Mouse (Mus musculus) kidney, adult 9 months (tissue): ENCODE data around the gene Celf2.

Source experiments
- DNase-seq: peaks from one replicate; pipeline ENCODE4 v3.0.0; 2022

Gene Celf2

GRCm38 (mm10) chr2:7006816-7007215, 502.5 kb downstream of the Celf2 start:
- no peak for DNase-seq

GRCm38 (mm10) chr2:7001967-7002366, 507.4 kb downstream of the Celf2 start:
- no peak for DNase-seq

GRCm38 (mm10) chr2:6991010-6991421, 518.3 kb downstream of the Celf2 start:
- no peak for DNase-seq

GRCm38 (mm10) chr2:6985706-6986105, 523.7 kb downstream of the Celf2 start:
- no peak for DNase-seq

- no peak for DNase-seq
Measured at GRCm38 (mm10) chr2:6983902-6984301, 525.5 kb downstream of the Celf2 start.

DNA sequence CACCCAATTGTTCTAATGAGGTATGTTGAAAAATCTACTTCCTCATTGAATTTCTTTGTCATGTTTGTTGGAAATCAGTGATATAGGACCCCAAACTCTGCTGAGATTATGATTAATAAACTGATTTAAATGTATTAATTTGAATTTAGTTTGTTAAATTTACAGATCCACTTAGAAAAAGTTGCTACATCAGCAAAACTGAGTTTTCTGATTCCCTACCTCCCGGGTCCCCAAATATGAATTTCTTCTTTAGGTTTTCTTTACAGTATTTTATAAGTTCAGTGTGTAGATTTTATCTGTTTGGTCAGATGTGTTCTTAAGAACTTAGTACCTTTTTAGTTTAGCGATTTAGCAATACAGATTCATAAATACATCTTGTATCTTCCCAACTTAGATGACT, 533.1 kb downstream of the Celf2 start:
- no peak for DNase-seq

GRCm38 (mm10) chr2:6969228-6969627, 540.1 kb downstream of the Celf2 start:
- DNase-seq = no peak

DNA sequence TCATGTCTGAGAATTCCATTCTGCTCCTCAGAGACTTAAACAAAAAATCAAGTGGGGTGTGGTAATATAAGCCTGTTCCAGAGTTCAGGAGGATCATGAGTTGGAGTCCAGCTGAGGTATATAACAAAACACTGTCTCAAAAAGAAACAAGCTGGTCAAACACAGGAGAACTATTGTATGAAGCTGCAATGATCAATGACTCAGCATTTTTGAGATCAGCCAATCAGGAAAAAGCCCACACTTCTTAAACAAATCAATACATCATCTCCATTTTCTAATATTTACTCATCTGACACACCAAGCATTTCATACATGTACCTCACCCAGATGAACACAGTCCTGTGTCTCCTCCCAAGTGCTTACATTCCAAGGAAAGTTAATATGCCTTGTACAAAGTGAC, 544.1 kb downstream of the Celf2 start:
- no peak for DNase-seq

- DNase-seq = no peak
Measured at GRCm38 (mm10) chr2:6950702-6951101, 558.7 kb downstream of the Celf2 start.

GRCm38 (mm10) chr2:6945638-6946415, 563.5 kb downstream of the Celf2 start:
- peak; percentile 28 for DNase-seq

DNA sequence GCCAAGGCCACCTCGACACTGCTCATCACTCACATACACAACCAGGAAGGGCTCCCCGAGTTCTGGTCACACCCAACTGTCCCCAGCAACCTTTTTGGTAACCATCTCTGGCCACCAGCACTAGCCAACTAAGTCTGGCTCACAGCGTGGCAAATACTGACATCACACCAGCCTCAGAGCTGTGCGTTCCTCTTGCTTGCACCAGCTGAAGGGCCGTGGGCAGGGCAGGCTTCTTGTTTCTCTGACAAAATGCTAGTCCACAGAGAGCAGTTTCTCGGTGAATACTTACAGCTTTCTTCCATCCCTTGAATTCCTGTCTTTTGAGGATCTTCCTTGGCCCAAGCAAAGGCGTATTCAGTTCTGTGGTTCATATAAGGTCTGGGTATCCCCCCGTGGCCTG, 565.7 kb downstream of the Celf2 start:
- DNase-seq = no peak

DNA sequence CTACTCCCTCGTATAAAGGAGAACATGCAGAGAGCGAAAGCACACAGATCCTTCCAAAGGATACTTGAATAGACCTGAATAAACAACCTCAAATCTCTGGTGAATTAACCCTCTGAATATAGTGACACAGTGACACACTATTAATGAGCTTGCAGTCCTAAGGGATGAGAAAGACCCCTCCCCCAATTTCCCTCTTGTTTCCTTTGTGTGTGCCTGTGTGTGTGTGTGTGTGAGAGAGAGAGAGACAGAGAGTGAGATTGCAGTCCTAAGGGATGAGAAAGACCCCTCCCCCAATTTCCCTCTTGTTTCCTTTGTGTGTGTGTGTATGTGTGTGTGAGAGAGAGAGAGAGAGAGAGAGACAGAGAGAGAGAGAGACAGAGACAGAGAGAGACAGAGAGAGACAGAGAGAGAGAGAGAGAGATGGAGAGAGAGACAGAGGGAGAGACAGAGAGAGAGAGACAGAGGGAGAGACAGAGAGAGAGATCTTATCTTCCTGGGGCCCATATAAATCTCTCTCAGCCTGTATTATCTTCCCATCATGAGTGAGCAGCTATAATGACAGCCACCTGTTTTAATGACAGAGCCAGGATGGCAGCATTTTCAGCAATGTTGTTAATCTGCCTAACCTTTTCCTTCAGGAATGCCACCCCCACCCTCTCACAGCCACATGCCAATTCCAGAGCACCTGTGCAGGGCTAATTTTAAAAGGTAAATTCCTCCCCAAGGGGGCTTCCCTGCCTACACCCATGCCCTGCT, 566.5 kb downstream of the Celf2 start:
- no peak for DNase-seq

DNA sequence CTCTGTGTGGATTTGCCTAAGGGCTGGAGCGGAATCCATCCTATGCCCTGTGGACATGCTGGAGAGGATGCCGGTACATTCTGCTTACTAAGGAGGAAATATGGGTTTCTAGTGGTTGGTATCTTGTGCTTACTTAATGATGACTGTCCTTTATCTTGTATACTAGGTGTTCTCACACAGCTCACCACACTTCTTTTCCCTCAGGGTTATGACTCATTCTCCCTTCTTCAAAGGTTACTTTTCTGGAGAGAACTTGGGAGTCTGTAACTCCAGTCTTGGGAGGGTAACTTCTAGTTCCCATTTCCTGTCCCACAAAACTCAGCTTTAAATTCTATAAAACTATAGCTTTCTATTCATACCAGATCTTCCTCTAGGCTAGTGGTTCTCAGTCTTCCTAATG, 570.2 kb downstream of the Celf2 start:
- DNase-seq = no peak

GRCm38 (mm10) chr2:6933130-6933529, 576.2 kb downstream of the Celf2 start:
- DNase-seq = no peak

GRCm38 (mm10) chr2:6927693-6928360, 581.5 kb downstream of the Celf2 start:
- no peak for DNase-seq

- DNase-seq = no peak
Measured at GRCm38 (mm10) chr2:6925505-6925904, 583.9 kb downstream of the Celf2 start.

DNA sequence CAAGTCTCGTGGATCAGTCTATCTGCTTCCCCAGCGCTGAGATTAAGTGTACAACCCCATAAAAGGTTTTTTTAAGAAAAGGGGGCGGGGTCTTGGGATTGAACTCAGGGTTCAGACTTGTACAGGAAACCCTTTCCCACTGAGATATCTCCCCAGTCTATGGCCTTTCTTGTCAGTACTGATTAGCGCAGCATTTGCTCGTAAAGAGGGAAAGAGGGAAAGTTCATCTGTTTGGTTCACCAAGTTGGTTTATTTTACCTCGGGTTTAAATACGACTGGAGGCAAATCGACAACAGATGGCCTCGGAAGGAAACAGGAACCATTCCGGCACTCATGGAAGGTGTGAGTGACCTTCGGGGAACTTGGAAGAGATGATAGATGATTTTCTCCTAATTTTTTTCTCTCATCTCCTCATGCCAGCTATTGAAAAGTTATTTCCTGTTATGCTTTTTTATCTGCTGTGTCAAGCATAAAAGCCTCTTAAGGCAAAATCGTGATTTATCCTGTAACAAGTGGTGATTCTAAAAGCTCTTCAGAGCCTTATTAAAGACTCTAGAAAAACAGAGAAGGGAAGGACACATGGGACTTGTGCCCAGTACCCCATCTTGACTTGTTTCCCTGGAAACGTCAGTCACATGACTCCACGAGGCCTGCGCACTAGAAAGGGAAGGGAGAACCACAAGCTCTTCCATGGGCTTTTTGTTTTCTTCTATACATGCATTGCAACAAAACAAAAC, 585.5 kb downstream of the Celf2 start:
- peak; percentile 17 for DNase-seq

DNA sequence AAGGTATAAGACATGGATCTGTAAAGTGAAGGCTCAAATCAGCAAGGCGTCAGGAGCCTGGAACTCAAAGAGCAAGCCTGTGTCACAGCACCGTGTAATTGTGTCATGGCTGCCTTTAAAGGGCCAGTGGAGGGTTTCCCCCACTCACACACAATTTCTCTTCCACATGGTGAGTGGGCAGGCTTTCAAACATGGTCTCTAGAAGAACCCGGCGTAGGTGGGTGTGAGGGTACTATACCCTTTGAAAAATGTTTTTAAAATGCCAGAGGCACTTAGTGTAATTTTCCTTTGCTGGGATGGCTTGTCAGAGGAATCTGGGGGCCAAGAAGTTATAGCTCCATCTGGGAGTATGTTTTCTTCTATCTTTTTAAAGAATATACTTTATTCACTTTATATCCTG, 594.0 kb downstream of the Celf2 start:
- DNase-seq = no peak

DNA sequence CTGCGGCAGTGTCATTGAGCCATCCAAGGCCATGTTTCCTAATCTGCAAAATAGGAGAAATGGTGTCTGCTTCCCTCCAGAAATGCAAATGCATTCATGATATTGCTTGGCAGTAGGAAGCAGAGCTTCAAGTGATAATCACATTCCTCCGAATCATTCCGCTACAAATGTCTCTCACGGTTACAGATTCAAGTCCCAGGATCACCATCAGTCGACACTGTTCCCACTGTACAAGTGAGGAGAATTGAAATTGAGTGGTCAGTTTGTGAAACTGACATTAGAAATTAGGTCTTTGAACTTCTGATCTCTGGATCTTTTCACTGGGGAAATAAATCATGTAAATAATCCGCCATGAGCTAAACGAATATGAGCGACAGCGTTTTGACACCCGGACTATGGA, 596.0 kb downstream of the Celf2 start:
- no peak for DNase-seq

DNA sequence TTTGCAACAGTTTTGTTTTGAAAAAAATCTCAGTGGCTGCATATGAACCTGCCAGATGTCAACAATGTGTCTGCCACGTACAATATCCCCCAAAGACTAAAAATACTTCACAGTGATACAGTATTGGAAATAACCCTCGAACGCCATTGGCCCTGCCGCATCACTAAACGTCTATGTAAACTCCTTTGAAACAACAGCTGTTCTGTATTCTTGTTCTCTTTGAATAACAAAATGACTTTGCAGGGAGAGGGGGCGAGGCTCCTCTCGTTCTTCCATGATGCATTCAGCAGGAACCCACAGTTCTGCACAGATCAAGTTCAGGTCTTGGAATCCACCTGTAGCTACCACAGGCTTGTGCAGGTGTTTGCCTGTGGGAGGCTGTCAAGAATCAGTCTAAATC, 597.4 kb downstream of the Celf2 start:
- no peak for DNase-seq

DNA sequence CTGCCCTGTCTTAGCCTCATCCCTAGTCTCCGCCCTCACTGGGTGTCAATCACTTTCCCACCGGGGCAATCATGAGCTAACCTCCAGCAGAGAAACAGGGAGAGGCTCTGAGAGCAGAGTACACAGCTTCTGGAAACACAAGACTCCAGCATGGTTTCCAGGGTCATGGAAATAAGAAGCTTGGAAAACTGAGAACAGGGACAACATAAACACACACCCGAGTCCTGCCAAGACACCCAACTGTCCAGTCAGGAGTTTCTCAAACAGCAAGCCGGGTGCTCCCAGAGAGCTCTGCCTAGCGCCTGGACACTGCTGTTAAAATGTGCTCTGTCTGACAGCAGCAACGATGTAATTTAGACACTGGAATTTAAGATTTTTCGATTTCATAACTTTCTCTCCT, 599.4 kb downstream of the Celf2 start:
- DNase-seq = no peak

DNA sequence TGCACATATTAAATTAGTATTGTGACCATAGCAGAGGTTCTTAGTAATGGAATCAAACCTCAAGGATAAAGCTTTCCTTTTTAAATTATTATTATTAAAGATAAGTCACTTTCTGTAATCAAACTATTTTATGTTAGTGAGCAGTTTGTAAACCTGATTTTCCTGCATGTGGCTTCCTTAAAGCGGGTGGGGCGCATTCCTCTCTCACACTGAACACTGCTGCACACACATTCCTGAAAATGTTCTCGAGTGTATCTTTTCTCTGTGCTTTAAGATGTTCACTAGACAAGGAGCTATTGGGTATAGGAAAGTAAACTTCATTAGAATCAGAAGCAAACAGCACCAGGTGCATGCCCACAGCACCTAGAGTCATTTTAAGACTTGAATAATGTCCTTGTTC, 605.0 kb downstream of the Celf2 start:
- DNase-seq = no peak

- DNase-seq = no peak
Measured at GRCm38 (mm10) chr2:6903251-6903763, 606.1 kb downstream of the Celf2 start.
